8 mouse cellular contexts compared by ENCODE assay signal in genomic region chr11:95824877-95825243, GRCm38 (mm10). TPM values are rescaled to one million over a fixed set of nuclear protein-coding genes. Genes with fewer than 3 reads are reported as not detected.
DNase-seq lines count a peak whose midpoint lies in the region; ATAC-seq lines count a peak whose summit lies in the region.

No protein-coding gene starts in this region.

- DNase-seq in layer of hippocampus, postnatal 10 days (ENCODE audit: low spot score in 2 of 2): peak; percentile 68 to 70
- no peak for DNase-seq in layer of hippocampus, adult 11-12 months (ENCODE audit: low spot score)
- peak; percentile 72 to 81 for DNase-seq in cerebellum, postnatal 36 days
- DNase-seq in naive thymus-derived CD4-positive, alpha-beta T cell, adult 2 months (ENCODE audit: low read depth): peak; percentile 54
- DNase-seq in embryo, embryonic 10 days (ENCODE audit: low spot score): no peak

- H3K9ac ChIP-seq in intestine, embryonic 15.5 days: peak overlapping the region; percentile 78
- H3K9ac ChIP-seq in liver, embryonic 12.5 days: peak overlapping the region; percentile 93

- H3K9me3 ChIP-seq in intestine, embryonic 15.5 days: no peaks in the 10 kb centered on the region
- H3K9me3 ChIP-seq in liver, embryonic 12.5 days (replicated peaks): no peaks in the 10 kb centered on the region

- H3K27ac ChIP-seq in intestine, embryonic 15.5 days: no peak overlapping the region
- peak overlapping the region; percentile 71 for H3K27ac ChIP-seq in liver, embryonic 12.5 days

- whole genome bisulfite sequencing in intestine, embryonic 15.5 days: 2% methylated on average over 11 of the region's 11 CpGs
- WGBS in liver, embryonic 12.5 days (ENCODE audit: insufficient replicate concordance): 6% methylated on average over 11 of the region's 11 CpGs

- no peaks in the 10 kb centered on the region for H3K36me3 ChIP-seq in intestine, embryonic 15.5 days
- H3K36me3 ChIP-seq in liver, embryonic 12.5 days: 0 out of 2 replicates have a peak, but pooled peaks cover 3% of the 10 kb centered on the region

- 0 out of 2 replicates have a peak, but pooled peaks have one; percentile 20 for ATAC-seq in granulocyte monocyte progenitor cell, adult 5-6 weeks (replicated peaks; ENCODE audit: poor library complexity, severe bottlenecking)
- peak; percentile 15 for ATAC-seq in intestine, embryonic 15.5 days
- 0 out of 2 replicates have a peak, but pooled peaks have one; percentile 1 for ATAC-seq in liver, embryonic 12.5 days

- peaks cover 12% of the 10 kb centered on the region for H3K4me1 ChIP-seq in intestine, embryonic 15.5 days (replicated peaks)
- H3K4me1 ChIP-seq in liver, embryonic 12.5 days: peaks cover 74% of the 10 kb centered on the region

- peaks cover 33% of the 10 kb centered on the region for H3K27me3 ChIP-seq in intestine, embryonic 15.5 days (replicated peaks)
- H3K27me3 ChIP-seq in liver, embryonic 12.5 days (replicated peaks): peaks cover 50% of the 10 kb centered on the region

- H3K4me3 ChIP-seq in intestine, embryonic 15.5 days (replicated peaks): peak overlapping the region; percentile 71
- peak overlapping the region; percentile 74 for H3K4me3 ChIP-seq in liver, embryonic 12.5 days

- peak overlapping the region; percentile 95 for H3K4me2 ChIP-seq in intestine, embryonic 15.5 days (replicated peaks)
- H3K4me2 ChIP-seq in liver, embryonic 12.5 days: peak overlapping the region; percentile 96

RNA-seq across cellular contexts. Expression of gene Phospho1, which starts 0.6 kb away (rescaled TPM):
- total RNA-seq in layer of hippocampus, postnatal 10 days (2021): 10 to 100 TPM; 17.8 to 21.3 TPM
- 1.5 TPM in 1 of 2 replicates, not detected in the other for total RNA-seq in granulocyte monocyte progenitor cell, adult 5-6 weeks (2014; fragmentation: Nextera tagmentation)
- 0.41 TPM in 1 of 2 replicates, not detected in the other for total RNA-seq in granulocyte monocyte progenitor cell, adult 5-6 weeks (2017)
- polyA plus RNA-seq in intestine, embryonic 15.5 days (2015; fragmentation: Nextera tagmentation; extraction: Ambion mirVana): 0.55 and 0.56 TPM in 2 replicates
- polyA plus RNA-seq in liver, embryonic 12.5 days (2016; fragmentation: Nextera tagmentation; extraction: Ambion mirVana): 2.7 and 3.4 TPM in 2 replicates

RNA-seq across cellular contexts. Expression of gene Gngt2, which starts 12.2 kb away (rescaled TPM):
- 1 to 10 TPM; 2.1 to 2.6 TPM for total RNA-seq in layer of hippocampus, postnatal 10 days (2021)
- 2.7 and 24.3 TPM in 2 replicates for total RNA-seq in granulocyte monocyte progenitor cell, adult 5-6 weeks (2014; fragmentation: Nextera tagmentation)
- total RNA-seq in granulocyte monocyte progenitor cell, adult 5-6 weeks (2017): 7.7 and 13.4 TPM in 2 replicates
- 20.3 and 21.7 TPM in 2 replicates for polyA plus RNA-seq in intestine, embryonic 15.5 days (2015; fragmentation: Nextera tagmentation; extraction: Ambion mirVana)
- 15.8 and 16.7 TPM in 2 replicates for polyA plus RNA-seq in liver, embryonic 12.5 days (2016; fragmentation: Nextera tagmentation; extraction: Ambion mirVana)

RNA-seq across cellular contexts. Expression of gene Abi3, which starts 17.4 kb away (rescaled TPM):
- 1 to 10 TPM; 3.7 to 4.4 TPM for total RNA-seq in layer of hippocampus, postnatal 10 days (2021)
- 5.1 and 7.0 TPM in 2 replicates for total RNA-seq in granulocyte monocyte progenitor cell, adult 5-6 weeks (2014; fragmentation: Nextera tagmentation)
- 1.9 and 2.4 TPM in 2 replicates for total RNA-seq in granulocyte monocyte progenitor cell, adult 5-6 weeks (2017)
- polyA plus RNA-seq in intestine, embryonic 15.5 days (2015; fragmentation: Nextera tagmentation; extraction: Ambion mirVana): 9.5 and 10.0 TPM in 2 replicates
- polyA plus RNA-seq in liver, embryonic 12.5 days (2016; fragmentation: Nextera tagmentation; extraction: Ambion mirVana): 7.3 and 7.6 TPM in 2 replicates

Comparison
In these comparisons a context has a peak if more than half of its experiments do, and no peak if none do; other contexts are left out.
1. DNase-seq: peak in layer of hippocampus, postnatal 10 days (2 of 2), cerebellum, postnatal 36 days (2 of 2) and naive thymus-derived CD4-positive, alpha-beta T cell, adult 2 months (single experiment); none in layer of hippocampus, adult 11-12 months (single experiment) and embryo, embryonic 10 days (single experiment).
2. RNA of gene Phospho1, which starts 0.6 kb away (total RNA-seq): 17.8 to 21.3 TPM in layer of hippocampus, postnatal 10 days; 0.41 to 1.5 TPM in granulocyte monocyte progenitor cell, adult 5-6 weeks; every median in the first group is over 4 times any median in the second.
3. Peak in every context shown above with its lines, with median percentiles within 50 percentile points of each other: ATAC-seq.